9 mouse cellular contexts compared by ENCODE assay signal in genomic region chr5:111842461-111842860, GRCm38 (mm10).
DNase-seq lines count a peak whose midpoint lies in the region; ATAC-seq lines count a peak whose summit lies in the region.
"Had no signal": no experiment of that assay in that cellular context is flagged by ENCODE, and none has a peak within 500 bp of the region (broad histone marks: within the 10 kb centered on the region; RNA-seq: fewer than 3 reads in every experiment).

No protein-coding gene starts in this region.

- no peak overlapping the region for H3K4me3 ChIP-seq in intestine, embryonic 14.5 days (ENCODE audit: low read depth, low read length)
- H3K4me3 ChIP-seq in midbrain, embryonic 15.5 days = no peak overlapping the region
- no peak overlapping the region for H3K4me3 ChIP-seq in liver, embryonic 12.5 days

- H3K36me3 ChIP-seq in intestine, embryonic 14.5 days (ENCODE audit: control insufficient read depth, insufficient read depth, low read length) = no peaks in the 10 kb centered on the region
- H3K36me3 ChIP-seq in midbrain, embryonic 15.5 days (replicated peaks) = no peaks in the 10 kb centered on the region
- H3K36me3 ChIP-seq in liver, embryonic 12.5 days = no peaks in the 10 kb centered on the region

- ATAC-seq in intestine, embryonic 14.5 days (replicated peaks; ENCODE audit: low FRiP score, low TSS enrichment, low read depth) = no peak
- no peak for ATAC-seq in midbrain, embryonic 15.5 days (replicated peaks)
- no peak for ATAC-seq in liver, embryonic 12.5 days

- H3K9ac ChIP-seq in intestine, embryonic 14.5 days (ENCODE audit: low read length) = no peak overlapping the region
- H3K9ac ChIP-seq in midbrain, embryonic 15.5 days = no peak overlapping the region
- H3K9ac ChIP-seq in liver, embryonic 12.5 days = no peak overlapping the region

- WGBS in intestine, embryonic 14.5 days = 47% methylated on average over 17 of the region's 17 CpGs
- WGBS in midbrain, embryonic 15.5 days = 48% methylated on average over 17 of the region's 17 CpGs
- 41% methylated on average over 17 of the region's 17 CpGs for WGBS in liver, embryonic 12.5 days (ENCODE audit: insufficient replicate concordance)

- H3K27me3 ChIP-seq in intestine, embryonic 14.5 days (replicated peaks; ENCODE audit: control insufficient read depth, insufficient read depth, low read length) = no peaks in the 10 kb centered on the region
- H3K27me3 ChIP-seq in midbrain, embryonic 15.5 days (replicated peaks) = no peaks in the 10 kb centered on the region
- H3K27me3 ChIP-seq in liver, embryonic 12.5 days (replicated peaks) = peaks cover 3% of the 10 kb centered on the region; the same call in 1 of the 2 replicates

- H3K9me3 ChIP-seq in intestine, embryonic 14.5 days (ENCODE audit: control insufficient read depth, low read length) = no peaks in the 10 kb centered on the region
- no peaks in the 10 kb centered on the region for H3K9me3 ChIP-seq in midbrain, embryonic 15.5 days
- H3K9me3 ChIP-seq in liver, embryonic 12.5 days (replicated peaks) = no peaks in the 10 kb centered on the region

- peak overlapping the region; percentile 26 for H3K4me2 ChIP-seq in intestine, embryonic 14.5 days (ENCODE audit: low read length)
- H3K4me2 ChIP-seq in midbrain, embryonic 15.5 days = peak overlapping the region; percentile 24
- no peak overlapping the region for H3K4me2 ChIP-seq in liver, embryonic 12.5 days

- no peaks in the 10 kb centered on the region for H3K4me1 ChIP-seq in intestine, embryonic 14.5 days (replicated peaks; ENCODE audit: control insufficient read depth, insufficient read depth, low read length)
- peaks cover 32% of the 10 kb centered on the region for H3K4me1 ChIP-seq in midbrain, embryonic 15.5 days
- no peaks in the 10 kb centered on the region for H3K4me1 ChIP-seq in liver, embryonic 12.5 days

- peak; percentile 61 for DNase-seq in embryo, embryonic 11 days
- DNase-seq in embryo, embryonic 10.5 days (ENCODE audit: low spot score) = no peak
- DNase-seq in ZHBTc4 (ENCODE audit: low read depth, low spot score) = peak; percentile 71
- DNase-seq in intestine, embryonic 14.5 days (ENCODE audit: low spot score) = no peak
- no peak for DNase-seq in cerebellum, adult 11-12 months
- no peak for DNase-seq in urinary bladder, postnatal 4 days (ENCODE audit: low spot score in 2 of 2)

- no peak overlapping the region for H3K27ac ChIP-seq in intestine, embryonic 14.5 days (ENCODE audit: low read depth)
- peak overlapping the region; percentile 48; the same call in 1 of the 2 replicates for H3K27ac ChIP-seq in midbrain, embryonic 15.5 days
- H3K27ac ChIP-seq in liver, embryonic 12.5 days = no peak overlapping the region
- H3K27ac ChIP-seq: macrophage had no signal

Comparison
In these comparisons a context has a peak if more than half of its experiments do, and no peak if none do; other contexts are left out.
1. DNase-seq: peak in embryo, embryonic 11 days (single experiment) and ZHBTc4 (single experiment); none in embryo, embryonic 10.5 days (single experiment), intestine, embryonic 14.5 days (single experiment), cerebellum, adult 11-12 months (single experiment) and urinary bladder, postnatal 4 days (0 of 2).